Mouse (Mus musculus) R1 (cell line): ENCODE data around the gene Ptbp2.

ENCODE experiments used
- DNase-seq: peaks from one replicate; pipeline ENCODE4 v3.0.0-alpha.2; 2018; ENCODE audit warnings: low read depth, low spot score

Ptbp2 gene

DNA sequence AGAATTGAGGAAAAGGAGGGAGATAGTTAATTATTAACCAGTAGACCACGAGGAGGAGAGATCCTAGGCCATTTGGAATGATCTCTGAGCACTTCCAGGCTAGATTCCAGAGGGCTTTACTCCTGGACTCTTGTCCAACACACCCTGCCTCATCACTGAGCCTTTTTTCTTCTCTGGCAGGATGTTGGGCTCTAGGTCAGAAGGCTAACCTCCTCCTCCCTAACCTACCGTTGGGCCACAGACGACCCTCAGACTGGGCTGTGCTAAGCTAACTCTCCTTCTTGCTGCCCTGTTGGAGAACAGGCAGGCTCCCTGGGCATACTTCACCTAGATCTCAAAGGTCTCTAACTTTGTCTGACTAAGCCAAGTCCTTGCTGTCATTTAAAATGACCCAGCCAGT, 82.8 kb downstream of the Ptbp2 start:
- DNase-seq = no peak

DNA sequence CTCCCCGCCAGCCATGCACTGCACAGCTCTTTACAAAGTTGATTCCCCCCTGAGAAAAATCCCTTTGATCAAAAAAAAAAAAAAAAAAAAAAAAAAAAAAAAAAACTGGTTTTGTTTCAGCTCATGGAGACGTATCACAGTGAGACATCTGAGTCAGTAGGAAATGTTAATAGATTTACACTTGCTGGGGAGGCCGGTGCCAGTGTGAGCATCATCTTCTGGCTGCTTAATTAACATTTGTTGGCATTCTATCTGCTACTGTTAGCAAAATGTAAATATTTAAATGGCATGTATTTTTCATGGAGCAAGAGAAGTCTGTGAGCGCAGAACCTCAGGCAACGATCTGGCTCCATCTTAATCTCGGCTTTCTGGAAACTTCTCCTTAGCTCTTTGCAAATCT, 99.5 kb downstream of the Ptbp2 start:
- no peak for DNase-seq
